Mouse (Mus musculus): ENCODE results near the gene Ganc.

Ganc gene

GRCm38 (mm10) chr2:120450724-120451123 is 47.0 kb downstream of the Ganc start:
- no peak for DNase-seq (ENCODE audit: low spot score in 2 of 2)

DNA sequence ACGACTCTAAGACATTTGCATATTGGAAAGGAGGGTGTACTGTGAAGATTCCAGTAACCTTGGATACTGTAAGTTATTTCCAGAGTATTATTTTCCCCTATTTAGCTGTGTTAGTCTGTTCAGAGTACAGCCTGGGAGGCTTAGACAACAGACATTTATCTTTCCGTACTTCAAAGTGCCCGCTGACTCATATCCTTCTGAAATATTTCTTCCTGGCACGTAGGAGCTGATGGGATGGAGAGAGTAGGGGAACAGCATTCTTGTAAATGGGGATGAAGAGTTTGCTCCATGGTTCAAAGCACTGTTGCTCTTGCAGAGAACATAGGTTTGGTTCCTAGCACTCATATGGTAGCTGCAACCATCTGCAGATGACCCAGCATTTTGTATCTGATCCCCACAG is 48.9 kb downstream of the Ganc start:
- no peak for DNase-seq (ENCODE audit: low spot score in 2 of 2)

DNA sequence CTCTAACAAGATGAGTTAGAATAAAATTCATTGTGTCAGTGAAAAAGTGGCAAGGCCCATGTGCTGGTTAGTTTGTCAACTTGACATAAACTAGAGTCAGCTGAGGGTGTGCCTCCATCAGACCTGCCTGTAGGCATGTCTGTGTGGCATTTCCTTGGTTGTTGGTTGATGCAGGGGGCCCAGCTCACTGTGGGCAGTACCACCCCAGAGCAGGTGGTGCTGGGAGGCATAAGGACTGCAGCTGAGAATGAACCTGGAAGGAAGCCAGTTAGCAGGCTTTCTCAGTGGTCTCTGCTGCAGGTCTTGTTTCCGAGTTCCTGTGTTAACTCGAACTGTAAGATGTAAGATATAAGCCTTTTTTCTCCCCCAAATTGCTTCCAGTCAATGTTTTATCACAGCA is 51.3 kb downstream of the Ganc start:
- DNase-seq (ENCODE audit: low spot score in 2 of 2) = no peak

GRCm38 (mm10) chr2:120455719-120456118 is 52.0 kb downstream of the Ganc start, which contains the start of gene Capn3:
Gene Capn3 (plus strand): TSS chr2:120456019.
- no peak for DNase-seq (ENCODE audit: low spot score in 2 of 2)

- DNase-seq (ENCODE audit: low spot score in 2 of 2) = no peak
Measured at GRCm38 (mm10) chr2:120460216-120460615, 56.5 kb downstream of the Ganc start.

DNA sequence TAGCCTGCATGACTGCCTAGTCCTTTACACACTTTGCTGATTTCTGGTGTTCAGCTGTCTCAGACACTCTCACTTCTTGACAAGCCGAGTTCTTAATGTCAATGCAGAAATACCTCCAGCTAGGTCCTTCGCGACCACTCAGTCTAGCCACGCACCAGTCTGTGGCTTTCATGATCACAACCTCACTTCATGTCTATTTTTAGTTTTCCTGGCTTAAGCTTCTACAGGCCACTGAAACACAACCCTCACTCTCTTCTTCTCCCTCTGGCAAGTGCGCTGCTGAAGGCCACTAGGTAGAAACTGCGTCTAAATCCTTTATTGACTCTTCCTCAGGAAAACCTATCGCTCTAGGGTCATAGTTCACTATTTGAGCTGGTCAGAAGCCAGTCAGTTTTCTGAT is 59.6 kb downstream of the Ganc start:
- no peak for DNase-seq (ENCODE audit: low spot score in 2 of 2)

DNA sequence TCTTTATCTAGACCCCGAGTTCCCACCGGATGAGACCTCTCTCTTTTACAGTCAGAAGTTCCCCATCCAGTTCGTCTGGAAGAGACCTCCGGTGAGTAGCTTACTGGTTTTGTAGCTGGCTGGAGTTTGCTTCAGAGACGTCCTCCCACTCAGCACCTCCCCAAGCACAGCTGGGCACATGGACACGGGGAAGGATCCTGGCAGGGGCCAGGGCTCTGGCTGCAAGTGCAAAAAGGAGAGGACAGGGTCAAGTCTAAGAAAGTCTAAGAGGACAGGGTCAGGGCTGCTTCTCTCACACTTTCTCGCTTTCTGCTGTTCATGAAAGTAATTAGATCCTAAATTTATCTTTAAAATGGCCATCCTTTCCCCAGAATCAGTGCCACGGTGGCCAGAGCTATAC is 60.4 kb downstream of the Ganc start:
- no peak for DNase-seq (ENCODE audit: low spot score in 2 of 2)

DNA sequence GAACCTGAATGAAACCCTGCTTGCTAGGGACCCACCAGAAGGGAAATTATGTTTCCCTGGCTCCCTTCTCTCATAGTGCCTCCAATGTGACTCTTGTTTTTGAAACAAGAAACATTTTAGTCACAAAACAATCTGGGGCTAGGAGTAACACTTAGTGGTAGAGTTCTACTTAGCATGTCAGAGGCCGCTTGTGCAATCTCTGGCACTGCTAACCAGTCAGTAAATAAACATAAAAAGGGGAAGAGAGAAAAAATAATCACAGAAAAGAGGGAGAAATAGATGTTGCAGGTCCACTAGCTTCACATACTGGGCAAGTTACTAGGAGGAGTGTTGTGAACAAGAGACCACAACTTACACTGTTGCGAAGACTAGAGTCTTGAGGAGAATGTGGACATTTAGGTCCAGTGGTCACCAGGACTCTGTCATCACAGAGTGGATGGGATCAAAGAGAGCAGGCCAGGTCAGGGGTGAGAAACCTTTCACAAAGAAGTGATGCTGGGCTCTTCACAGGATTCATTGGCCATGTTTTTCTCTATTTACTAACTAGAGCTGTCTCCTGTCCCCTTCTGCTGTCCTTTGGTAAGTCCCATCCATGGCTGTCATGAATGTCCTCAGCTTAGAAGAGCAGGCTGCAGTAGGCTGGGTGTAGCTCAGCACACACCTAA is 61.2 kb downstream of the Ganc start:
- no peak for DNase-seq (ENCODE audit: low spot score in 2 of 2)

- no peak for DNase-seq (ENCODE audit: low spot score in 2 of 2)
Measured at GRCm38 (mm10) chr2:120465397-120465785, 61.7 kb downstream of the Ganc start.

GRCm38 (mm10) chr2:120468011-120468410 is 64.3 kb downstream of the Ganc start:
- DNase-seq (ENCODE audit: low spot score in 2 of 2) = no peak

DNA sequence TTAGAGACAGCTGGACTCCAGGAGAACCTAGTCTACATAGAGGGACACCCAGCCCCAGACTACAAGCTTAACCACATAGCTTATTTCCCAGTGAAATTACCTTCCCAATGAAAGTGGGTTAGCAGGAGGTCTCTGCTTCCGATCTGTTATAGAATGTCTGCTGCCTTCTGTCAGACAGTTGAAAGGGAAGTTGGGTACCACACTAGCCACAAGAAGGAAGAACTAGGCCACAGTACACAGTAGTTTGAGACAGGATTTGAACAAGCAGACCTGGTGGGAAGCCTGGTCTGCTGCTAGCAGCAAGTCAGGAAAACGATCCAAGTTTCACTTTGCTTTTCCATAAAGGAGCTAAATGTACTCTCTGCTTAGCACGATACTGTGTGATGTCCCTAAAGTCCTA is 65.5 kb downstream of the Ganc start:
- no peak for DNase-seq (ENCODE audit: low spot score in 2 of 2)

- DNase-seq (ENCODE audit: low spot score in 2 of 2) = no peak
Measured at GRCm38 (mm10) chr2:120469715-120470114, 66.0 kb downstream of the Ganc start.

DNA sequence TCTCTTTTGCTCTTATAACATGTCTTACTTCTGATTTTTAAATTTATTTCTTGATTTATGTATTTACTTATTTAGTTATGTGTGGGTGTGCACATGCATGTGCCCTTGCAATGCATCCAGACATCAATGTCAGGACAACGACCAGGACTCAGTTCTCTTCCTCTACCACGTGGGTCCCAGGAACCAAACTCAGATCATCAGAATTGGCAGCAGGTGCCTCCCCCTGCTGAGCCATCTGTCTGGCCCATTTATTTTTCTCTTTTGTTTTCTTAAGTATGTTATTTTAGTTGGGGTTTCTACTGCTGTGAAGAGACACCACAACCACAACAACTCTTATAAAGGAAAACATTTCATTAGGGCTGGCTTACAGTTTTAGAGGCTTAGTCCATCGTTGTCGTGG is 67.2 kb downstream of the Ganc start:
- DNase-seq (ENCODE audit: low spot score in 2 of 2) = no peak

- DNase-seq (ENCODE audit: low spot score in 2 of 2) = no peak
Measured at GRCm38 (mm10) chr2:120476277-120477087, 72.8 kb downstream of the Ganc start.

GRCm38 (mm10) chr2:120478600-120478999 is 74.9 kb downstream of the Ganc start:
- DNase-seq (ENCODE audit: low spot score in 2 of 2) = peak; percentile 28 to 60

- DNase-seq (ENCODE audit: low spot score in 2 of 2) = no peak
Measured at GRCm38 (mm10) chr2:120481921-120482320, 78.2 kb downstream of the Ganc start.

- DNase-seq (ENCODE audit: low spot score in 2 of 2) = peak; percentile 21
Measured at GRCm38 (mm10) chr2:120482506-120483389, 79.1 kb downstream of the Ganc start.

- no peak for DNase-seq (ENCODE audit: low spot score in 2 of 2)
Measured at GRCm38 (mm10) chr2:120484241-120484640, 80.5 kb downstream of the Ganc start.

DNA sequence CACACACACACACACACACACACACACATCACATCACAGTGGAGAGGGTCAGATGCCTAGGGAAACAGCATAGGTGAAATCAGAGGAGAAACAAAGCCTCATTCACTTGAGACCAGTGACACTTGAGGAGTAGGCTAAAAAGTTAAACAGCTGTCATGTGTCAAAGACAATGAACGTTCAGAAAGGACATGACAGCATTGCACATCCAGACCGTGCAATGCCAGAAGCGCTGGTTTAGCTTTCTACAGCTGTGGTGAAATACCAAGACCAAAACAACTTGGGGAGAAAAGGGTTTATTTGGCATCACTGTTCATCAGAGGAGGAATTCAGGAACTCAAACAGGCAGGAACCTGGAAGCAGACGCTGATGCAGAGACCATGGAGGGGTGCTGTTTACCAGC is 89.6 kb downstream of the Ganc start:
- no peak for DNase-seq (ENCODE audit: low spot score in 2 of 2)

DNA sequence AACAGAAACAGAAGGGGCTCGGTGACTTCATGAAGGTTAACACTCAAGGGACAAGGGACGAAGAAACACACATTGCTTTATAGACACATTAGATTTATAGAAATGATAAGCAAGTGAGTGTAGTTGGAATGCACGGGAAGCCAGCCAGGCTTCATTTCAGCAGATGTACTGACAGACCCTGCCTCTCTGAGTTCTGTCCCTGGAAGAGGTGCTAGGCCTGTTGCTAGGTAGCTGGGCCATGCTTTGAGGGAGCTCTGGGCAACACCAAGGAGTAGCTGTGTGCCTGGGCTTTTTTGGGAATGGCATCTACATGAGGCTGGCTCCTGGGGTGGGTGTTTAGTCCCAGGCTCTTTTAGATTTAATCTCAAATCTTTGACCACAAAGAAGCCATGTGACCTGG is 92.8 kb downstream of the Ganc start:
- DNase-seq (ENCODE audit: low spot score in 2 of 2) = no peak

DNA sequence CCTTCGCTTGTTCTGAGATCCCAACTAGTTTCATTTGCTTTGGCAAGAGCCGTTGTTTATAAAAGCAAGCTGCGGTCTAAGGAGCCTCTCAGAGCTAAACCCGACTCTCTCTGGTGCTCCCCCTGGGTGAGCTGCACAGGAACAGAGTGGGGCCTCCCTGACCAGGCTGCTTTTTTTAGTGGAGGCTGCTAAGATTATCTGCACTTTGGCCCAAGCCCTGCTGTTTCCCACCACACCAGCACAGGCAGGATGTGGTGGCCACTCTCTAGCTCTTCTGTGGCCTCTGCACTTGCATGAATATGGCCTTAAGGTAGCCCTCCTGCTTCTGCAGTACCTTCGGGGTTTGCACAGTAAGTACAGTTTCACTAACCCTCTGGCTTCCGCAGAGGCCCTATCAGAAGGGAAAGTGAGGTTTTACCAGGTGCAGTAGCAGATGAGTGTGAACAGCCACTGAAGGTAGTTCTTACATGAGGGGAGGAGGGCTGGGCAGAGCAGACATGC is 96.3 kb downstream of the Ganc start:
- no peak for DNase-seq (ENCODE audit: low spot score in 2 of 2)

Measured in heart, adult 9 months (tissue).